Mouse (Mus musculus) spleen, adult 12 weeks (tissue): ENCODE data around the gene Rac1.
A peak's percentile ranks its signal among the peaks of the same experiment; 100 is the strongest.
"Not testable (repeated sequence)": the region's sequence is repeated elsewhere in the genome, so short reads cannot be mapped to it uniquely, and the experiment has no call there.

Experiments used
- DNase-seq: peaks from one replicate; pipeline ENCODE4 v3.0.0; 2022; ENCODE audit warnings: low spot score

Gene Rac1

GRCm38 (mm10) chr5:143527486-143528307, at the start of gene Rac1:
TSS of gene Rac1 (minus strand) at chr5:143528036.
- peak; percentile 89 for DNase-seq

GRCm38 (mm10) chr5:143574261-143575178, 46.7 kb upstream of the Rac1 start:
- no peak for DNase-seq

- DNase-seq, result no peak
Observed at GRCm38 (mm10) chr5:143573067-143573466, 45.2 kb upstream of the Rac1 start.

GRCm38 (mm10) chr5:143572195-143572594, 44.4 kb upstream of the Rac1 start:
- DNase-seq, result no peak

- peak; percentile 79 for DNase-seq
Observed at GRCm38 (mm10) chr5:143567860-143568259, 40.0 kb upstream of the Rac1 start.

- no peak for DNase-seq
Observed at GRCm38 (mm10) chr5:143567258-143567670, 39.4 kb upstream of the Rac1 start.

GRCm38 (mm10) chr5:143566804-143567203, 39.0 kb upstream of the Rac1 start:
- not testable (repeated sequence) for DNase-seq

- DNase-seq, result peak; percentile 67
Observed at GRCm38 (mm10) chr5:143561544-143562185, 33.8 kb upstream of the Rac1 start.

- no peak for DNase-seq
Observed at GRCm38 (mm10) chr5:143561009-143561408, 33.2 kb upstream of the Rac1 start.

- DNase-seq, result no peak
Observed at GRCm38 (mm10) chr5:143558731-143559130, 30.9 kb upstream of the Rac1 start.

- DNase-seq, result no peak
Observed at GRCm38 (mm10) chr5:143555233-143555632, 27.4 kb upstream of the Rac1 start.

- DNase-seq, result no peak
Observed at GRCm38 (mm10) chr5:143552911-143553310, 25.1 kb upstream of the Rac1 start.

GRCm38 (mm10) chr5:143548922-143549321, 21.1 kb upstream of the Rac1 start:
- not testable (repeated sequence) for DNase-seq

GRCm38 (mm10) chr5:143548401-143548846, 20.6 kb upstream of the Rac1 start:
- DNase-seq, result peak; percentile 96

GRCm38 (mm10) chr5:143547866-143548265, 20.0 kb upstream of the Rac1 start:
- DNase-seq, result no peak

- DNase-seq, result peak; percentile 82
Observed at GRCm38 (mm10) chr5:143547384-143547783, 19.5 kb upstream of the Rac1 start.

- no peak for DNase-seq
Observed at GRCm38 (mm10) chr5:143539111-143539510, 11.3 kb upstream of the Rac1 start.

- no peak for DNase-seq
Observed at GRCm38 (mm10) chr5:143537022-143537421, 9.2 kb upstream of the Rac1 start.

- DNase-seq, result no peak
Observed at GRCm38 (mm10) chr5:143534922-143535321, 7.1 kb upstream of the Rac1 start.

GRCm38 (mm10) chr5:143530715-143531114, 2.9 kb upstream of the Rac1 start:
- no peak for DNase-seq

GRCm38 (mm10) chr5:143528308-143528683, 460 bp upstream of the Rac1 start:
- DNase-seq, result no peak

GRCm38 (mm10) chr5:143526698-143527331, 1.0 kb downstream of the Rac1 start:
- DNase-seq, result peak; percentile 35
